Mouse (Mus musculus) B cell, adult 67 days (primary cell): ENCODE measurements around the gene Jdp2. TPM values are rescaled to one million over a fixed set of nuclear protein-coding genes. Genes with fewer than 3 reads are reported as not detected.

Source experiments
- total RNA-seq, 2 experiments: library from RNA; stranded (reverse); gene quantifications; 4 replicates each; pipeline ENCODE4 v1.2.4; 2023

Gene Jdp2
- total RNA-seq = 1 to 10 TPM; 2.0 to 2.8 TPM

GRCm38 (mm10) chr12:85598611-85599477, at the start of gene Jdp2:
Gene Jdp2 (plus strand): TSS chr12:85599027.

DNA sequence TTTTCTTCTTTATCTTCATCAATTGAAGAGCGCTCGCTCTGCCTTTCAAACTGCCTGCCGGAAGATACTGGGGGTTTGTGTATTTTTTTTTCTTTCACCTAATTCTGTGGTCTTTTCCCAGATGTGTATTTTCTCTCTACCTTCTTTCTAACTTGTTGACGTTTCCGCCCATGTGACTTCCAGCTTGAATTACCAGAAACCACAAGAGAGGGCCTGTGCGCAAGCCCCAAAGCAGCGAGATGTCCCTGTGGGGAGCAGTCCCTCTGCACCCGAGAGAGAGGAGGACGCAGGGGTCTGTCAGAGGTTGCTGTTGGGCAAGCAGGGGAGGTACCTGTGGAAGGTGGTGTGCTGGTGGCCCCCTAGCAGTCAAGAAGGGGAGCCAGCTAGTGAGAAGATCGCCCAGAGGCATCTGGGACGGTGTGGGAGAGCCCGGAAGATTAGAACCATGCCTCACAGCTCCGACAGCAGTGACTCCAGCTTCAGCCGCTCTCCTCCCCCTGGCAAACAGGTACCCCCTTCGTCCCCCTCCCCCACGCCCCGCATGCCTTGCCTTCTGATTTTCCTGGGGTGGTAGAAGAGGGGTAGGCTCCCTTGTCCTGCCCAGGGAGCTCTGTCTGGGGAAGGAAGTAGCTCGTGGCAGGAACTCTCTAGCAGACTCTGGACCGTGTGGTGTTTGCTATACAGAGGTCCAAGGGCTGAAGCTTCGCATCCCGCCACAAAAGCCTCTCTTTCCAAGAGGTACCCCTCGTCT, 87.8 kb downstream of the Jdp2 start, which contains the start of gene Batf:
TSS of gene Batf (plus strand) at position 204 of the 751 bp plus-strand sequence.

Other genes with a start within 250 kb of the Jdp2 start
- 100 to 1,000 TPM; 142 to 144 TPM for gene Tmed10, start 224.2 kb upstream of the Jdp2 start, total RNA-seq
- gene Fos, start 125.1 kb upstream of the Jdp2 start, total RNA-seq = 1,000 to 10,000 TPM in 1 of 2 experiments, 100 to 1,000 TPM in 1; 584 to 1,441 TPM
- gene Batf, start 87.6 kb downstream of the Jdp2 start, total RNA-seq = 10 to 100 TPM; 17.3 to 20.6 TPM
- gene Flvcr2, start 147.5 kb downstream of the Jdp2 start, total RNA-seq = not detected
- 10 to 100 TPM; 30.7 to 40.0 TPM for gene Erg28, start 225.5 kb downstream of the Jdp2 start, total RNA-seq
- 10 to 100 TPM; 21.7 to 26.3 TPM for gene Ttll5, start 225.6 kb downstream of the Jdp2 start, total RNA-seq